Mouse (Mus musculus) CD4-positive, CD25-positive, alpha-beta regulatory T cell, adult 4 months (primary cell): ENCODE measurements around the gene Nckap5. TPM values are rescaled to one million over a fixed set of nuclear protein-coding genes. Genes with fewer than 3 reads are reported as not detected.

Experiments used
- ATAC-seq: one replicate; pipeline ENCODE4 v1.8.0; 2017
- polyA plus RNA-seq, 2 experiments: library from polyadenylated mRNA; unstranded; fragments of 100-300 nt; shearing (Covaris generic); gene quantifications; one replicate each; pipeline ENCODE4 v1.2.1; 2017

The Nckap5 gene
- polyA plus RNA-seq, 2 experiments from 2014 or later, result 2.1 to 2.3 TPM

GRCm38 (mm10) chr1:126700063-126700977, 130.3 kb downstream of the Nckap5 start:
- no peak for ATAC-seq

- ATAC-seq, result no peak
Observed at GRCm38 (mm10) chr1:126693585-126693984, 137.0 kb downstream of the Nckap5 start.

GRCm38 (mm10) chr1:126688593-126688992, 142.0 kb downstream of the Nckap5 start:
- ATAC-seq, result no peak

GRCm38 (mm10) chr1:126686678-126687077, 143.9 kb downstream of the Nckap5 start:
- no peak for ATAC-seq

GRCm38 (mm10) chr1:126683621-126684445, 146.8 kb downstream of the Nckap5 start:
- ATAC-seq, result no peak

- ATAC-seq, result no peak
Observed at GRCm38 (mm10) chr1:126681773-126682172, 148.8 kb downstream of the Nckap5 start.

GRCm38 (mm10) chr1:126679348-126679747, 151.3 kb downstream of the Nckap5 start:
- ATAC-seq, result no peak

GRCm38 (mm10) chr1:126677280-126677679, 153.3 kb downstream of the Nckap5 start:
- ATAC-seq, result no peak

GRCm38 (mm10) chr1:126676769-126677168, 153.8 kb downstream of the Nckap5 start:
- no peak for ATAC-seq

- ATAC-seq, result no peak
Observed at GRCm38 (mm10) chr1:126675142-126675541, 155.5 kb downstream of the Nckap5 start.

GRCm38 (mm10) chr1:126673238-126673637, 157.4 kb downstream of the Nckap5 start:
- no peak for ATAC-seq

- ATAC-seq, result no peak
Observed at GRCm38 (mm10) chr1:126670507-126670906, 160.1 kb downstream of the Nckap5 start.

GRCm38 (mm10) chr1:126660098-126660999, 170.2 kb downstream of the Nckap5 start:
- no peak for ATAC-seq

- no peak for ATAC-seq
Observed at GRCm38 (mm10) chr1:126658731-126659130, 171.9 kb downstream of the Nckap5 start.

GRCm38 (mm10) chr1:126656246-126656645, 174.4 kb downstream of the Nckap5 start:
- ATAC-seq, result no peak

- no peak for ATAC-seq
Observed at GRCm38 (mm10) chr1:126652085-126652484, 178.5 kb downstream of the Nckap5 start.

- ATAC-seq, result no peak
Observed at GRCm38 (mm10) chr1:126650806-126651205, 179.8 kb downstream of the Nckap5 start.

GRCm38 (mm10) chr1:126642751-126643150, 187.8 kb downstream of the Nckap5 start:
- no peak for ATAC-seq

GRCm38 (mm10) chr1:126639463-126639862, 191.1 kb downstream of the Nckap5 start:
- no peak for ATAC-seq

GRCm38 (mm10) chr1:126637515-126637914, 193.1 kb downstream of the Nckap5 start:
- no peak for ATAC-seq

- no peak for ATAC-seq
Observed at GRCm38 (mm10) chr1:126626206-126626605, 204.4 kb downstream of the Nckap5 start.

GRCm38 (mm10) chr1:126622036-126622435, 208.6 kb downstream of the Nckap5 start:
- no peak for ATAC-seq
